Mouse (Mus musculus) megakaryocyte, embryonic 14.5 days (primary cell): ENCODE data around the gene Ulk3.

Source experiments
- FLI1 ChIP-seq: IDR thresholded peaks from 2 replicates; pipeline ENCODE4 v1.6.1; 2012; ENCODE audit warnings: low read length, inconsistent platforms, mixed read lengths
- GATA1 ChIP-seq: IDR thresholded peaks from 3 replicates; pipeline ENCODE4 v1.6.1; 2012; ENCODE audit warnings: mixed read lengths, low read length, inconsistent platforms, borderline replicate concordance

- TF ChIP-seq FLI1 (no peak), GATA1 (no peak)
Measured at GRCm38 (mm10) chr9:57627892-57628291, 38.6 kb downstream of the Ulk3 start.
